Mouse (Mus musculus): ENCODE results near the gene Dnajc10.

Dnajc10 gene

DNA sequence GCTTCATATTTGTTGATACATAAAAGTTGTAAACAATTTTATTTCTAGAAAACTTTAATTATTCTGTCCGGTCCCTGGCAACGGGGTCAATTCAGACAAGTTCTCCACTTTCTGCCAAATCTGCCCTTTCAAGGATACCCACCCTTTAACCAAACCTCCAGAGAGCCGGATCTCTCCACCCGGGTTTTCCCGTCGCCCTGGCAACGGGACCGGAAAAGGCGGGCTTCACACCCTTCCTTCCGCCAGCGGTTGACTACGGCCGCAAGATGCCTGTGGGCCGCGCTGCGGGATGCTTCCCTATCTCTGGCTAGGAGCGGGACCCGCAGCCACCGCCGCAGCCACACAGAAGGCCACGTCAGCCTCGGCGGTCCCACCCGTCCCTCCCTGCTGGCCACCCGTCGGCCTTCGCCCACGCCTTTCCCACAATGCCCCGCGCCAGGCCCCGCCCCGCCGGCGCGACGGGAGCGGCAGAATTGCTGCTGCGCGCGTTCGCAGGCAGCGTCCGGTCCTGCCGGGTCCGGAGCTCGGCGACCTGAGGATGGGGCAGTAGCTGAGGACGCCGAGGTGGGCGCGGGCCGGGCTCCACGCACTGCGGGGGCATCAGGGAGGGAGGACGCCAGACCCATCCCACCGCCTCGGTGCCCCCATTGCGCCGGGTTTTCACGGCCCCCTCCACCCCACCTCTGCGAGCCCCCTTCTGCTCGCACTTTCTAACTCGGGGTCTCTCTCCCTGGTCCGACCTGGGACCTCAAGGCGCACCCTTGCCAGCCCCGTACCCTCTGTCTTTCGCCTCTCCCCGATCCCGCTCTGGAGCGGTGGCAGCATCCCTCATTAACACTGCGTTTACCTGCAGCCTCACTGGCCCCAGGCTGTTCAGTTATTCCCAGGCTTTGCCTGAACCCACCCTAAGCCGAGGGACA lies at the start of gene Dnajc10:
Gene Dnajc10, plus strand, starts transcription at position 225 of the 920 bp plus-strand sequence.
- peak; percentile 92 to 94 for DNase-seq

DNA sequence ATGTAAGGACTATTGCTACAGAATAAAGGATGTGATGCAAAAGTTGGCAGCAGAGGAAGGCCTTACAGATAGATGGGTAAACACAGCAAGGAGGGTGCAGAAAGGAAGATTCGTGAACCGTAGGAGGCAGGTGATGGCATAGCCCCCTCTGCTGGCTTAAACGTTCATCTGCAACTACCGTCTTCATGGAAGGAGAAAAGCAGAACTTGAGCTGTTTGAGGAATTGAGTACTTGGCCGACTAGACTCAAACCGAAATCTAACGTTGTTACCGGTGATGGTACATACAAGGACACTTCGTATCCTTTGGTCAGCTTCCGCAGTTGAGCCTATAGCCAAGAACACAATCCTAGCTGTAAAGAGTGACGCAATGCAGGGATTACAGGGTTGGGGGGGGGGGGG lies 48.4 kb upstream of the Dnajc10 start:
- DNase-seq = peak; percentile 25 to 35

- no peak for DNase-seq
These were observed 47.2 kb upstream of the Dnajc10 start for GRCm38 (mm10) chr2:80268053-80268452.

- DNase-seq = no peak
These were observed 43.8 kb upstream of the Dnajc10 start for GRCm38 (mm10) chr2:80271431-80271830.

DNA sequence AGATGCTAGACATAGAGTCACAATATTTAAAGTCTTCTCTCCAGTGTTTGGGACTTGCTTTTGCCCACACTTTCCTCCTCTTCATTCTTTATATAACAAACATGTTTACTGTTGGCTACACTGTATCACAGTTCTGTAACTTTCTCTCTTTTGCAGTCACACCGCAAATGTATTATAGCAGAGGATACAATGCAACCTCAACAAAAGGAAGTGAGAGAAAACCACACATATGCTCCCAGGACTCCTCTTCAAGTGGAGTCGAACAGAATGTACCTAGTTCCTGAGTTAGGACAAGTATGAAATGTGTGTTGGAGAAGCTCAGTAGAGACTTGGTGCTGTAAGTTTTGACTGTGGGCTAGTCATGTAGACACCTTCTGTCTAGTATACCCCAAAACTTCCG lies 42.2 kb upstream of the Dnajc10 start:
- no peak for DNase-seq

DNA sequence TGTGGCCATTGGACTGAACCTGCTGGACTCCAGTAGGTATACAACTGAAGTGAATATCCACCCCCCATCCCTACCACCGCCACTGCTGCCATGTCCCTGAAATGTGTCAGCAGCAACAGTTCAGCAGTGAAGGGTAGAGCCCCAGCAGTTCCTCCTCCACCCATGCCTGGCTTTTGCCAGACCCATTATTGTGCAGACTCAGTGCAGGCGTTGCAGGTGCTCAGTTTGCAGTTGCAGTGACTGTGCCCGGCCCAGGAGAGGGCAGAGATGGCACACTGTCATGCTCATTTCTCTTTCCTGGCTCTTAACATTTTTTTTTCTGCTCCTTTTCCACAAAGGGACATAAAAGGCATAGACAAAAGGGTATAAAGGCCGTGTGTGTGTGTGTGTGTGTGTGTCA lies 41.5 kb upstream of the Dnajc10 start:
- no peak for DNase-seq

DNA sequence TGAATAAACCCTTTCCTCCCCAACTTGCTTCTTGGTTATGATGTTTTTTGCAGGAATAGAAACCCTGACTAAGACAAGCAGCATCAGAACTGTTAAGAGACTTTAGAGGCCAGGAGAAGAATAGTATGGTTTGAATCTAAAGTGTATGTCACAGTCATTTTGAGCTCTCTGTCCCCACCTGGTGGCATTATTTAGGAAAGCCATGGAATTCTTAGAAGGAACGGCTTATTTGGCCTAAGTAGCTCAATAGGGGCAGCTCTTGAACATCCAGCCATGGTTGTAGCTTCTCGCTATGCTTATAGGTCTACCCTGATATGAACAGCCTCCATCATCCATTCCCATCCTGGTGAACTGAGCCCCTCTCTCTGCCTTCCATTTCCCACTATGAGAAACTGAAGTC lies 40.1 kb upstream of the Dnajc10 start:
- peak; percentile 8 to 27 for DNase-seq

GRCm38 (mm10) chr2:80282214-80282613 lies 33.1 kb upstream of the Dnajc10 start:
- DNase-seq = no peak

GRCm38 (mm10) chr2:80286397-80286796 lies 28.9 kb upstream of the Dnajc10 start:
- no peak for DNase-seq

DNA sequence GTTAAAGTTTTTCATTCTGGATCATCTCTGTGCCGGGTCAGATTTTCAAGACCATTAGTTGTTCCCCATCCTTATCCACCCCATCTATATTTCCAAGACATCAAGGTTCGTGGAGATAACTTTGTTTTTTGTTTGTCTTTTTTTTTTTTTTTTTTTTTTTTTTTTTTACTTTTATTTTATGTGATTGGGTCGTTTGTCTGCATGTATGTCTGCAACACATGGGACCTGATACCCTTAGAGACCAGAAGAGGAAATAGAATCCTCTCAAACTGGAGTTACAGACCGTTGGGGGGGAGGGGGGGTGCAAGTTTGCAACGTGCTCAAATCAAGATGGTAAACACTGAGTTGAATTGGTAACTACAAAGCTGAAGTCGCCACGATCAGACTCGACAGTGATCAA lies 23.1 kb upstream of the Dnajc10 start, which contains the start of gene Prdx6b:
Gene Prdx6b, plus strand, starts transcription at position 301 of the 400 bp plus-strand sequence.
- DNase-seq = no peak

GRCm38 (mm10) chr2:80298334-80298733 lies 16.9 kb upstream of the Dnajc10 start:
- DNase-seq = no peak

DNA sequence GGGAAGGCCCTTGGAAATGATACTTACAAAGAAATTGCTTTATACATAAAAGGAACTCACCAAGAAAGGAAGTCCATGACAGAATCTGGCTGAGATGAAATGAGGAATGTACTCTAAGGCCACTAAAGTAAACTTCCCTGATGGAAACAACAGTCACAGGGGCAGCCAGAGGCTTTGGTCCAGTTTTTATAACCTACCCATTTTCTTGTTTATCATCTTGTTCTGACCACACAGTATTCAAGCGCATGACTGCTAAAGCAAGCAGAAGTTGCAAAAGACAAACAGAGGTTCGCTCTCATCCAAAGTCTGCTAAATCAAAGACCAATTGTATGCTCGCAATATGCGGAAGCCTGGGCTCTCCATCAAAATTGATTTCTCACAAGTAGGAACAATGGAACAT lies 14.5 kb upstream of the Dnajc10 start:
- DNase-seq = no peak

- no peak for DNase-seq
These were observed 11.3 kb upstream of the Dnajc10 start for GRCm38 (mm10) chr2:80303957-80304356.

DNA sequence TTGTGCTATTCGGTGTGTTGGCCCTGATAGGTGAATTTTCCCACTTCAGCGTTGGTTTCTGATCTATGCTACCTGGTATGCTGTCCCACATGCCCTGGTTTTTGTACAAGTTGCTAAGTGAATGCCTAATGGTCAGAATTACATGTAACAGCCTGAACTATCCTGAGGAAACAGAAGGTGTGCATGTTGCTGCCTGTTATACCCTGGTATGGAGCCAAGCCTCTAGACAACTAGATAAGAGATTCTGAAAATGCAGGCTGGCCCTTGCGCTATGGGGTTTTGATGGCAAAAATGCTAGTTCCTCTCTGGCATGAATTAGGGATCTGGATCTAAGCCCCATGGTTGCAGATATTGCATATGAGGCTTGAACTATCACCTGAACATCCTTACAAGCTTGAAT lies 7.6 kb upstream of the Dnajc10 start:
- no peak for DNase-seq

DNA sequence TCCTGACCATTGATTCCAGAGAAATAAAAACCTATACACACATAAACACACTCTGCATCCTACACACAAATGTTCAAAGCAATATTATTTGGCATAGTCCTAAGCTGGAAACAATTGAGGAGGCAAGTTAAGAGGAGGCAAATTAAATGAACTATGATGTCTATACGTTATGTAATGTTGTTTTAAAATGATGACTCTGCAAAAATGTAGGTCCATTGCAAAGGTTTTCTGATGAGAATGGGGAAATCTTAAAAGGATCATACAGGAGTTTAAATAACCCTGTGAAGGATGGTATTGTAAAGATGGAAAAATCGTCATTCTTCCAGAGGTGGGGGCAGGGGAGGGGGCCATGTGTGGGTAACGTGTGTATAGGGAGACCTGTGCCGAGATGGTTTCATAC lies 5.5 kb upstream of the Dnajc10 start:
- DNase-seq = no peak

- no peak for DNase-seq
These were observed 4.5 kb upstream of the Dnajc10 start for GRCm38 (mm10) chr2:80310772-80311171.

DNA sequence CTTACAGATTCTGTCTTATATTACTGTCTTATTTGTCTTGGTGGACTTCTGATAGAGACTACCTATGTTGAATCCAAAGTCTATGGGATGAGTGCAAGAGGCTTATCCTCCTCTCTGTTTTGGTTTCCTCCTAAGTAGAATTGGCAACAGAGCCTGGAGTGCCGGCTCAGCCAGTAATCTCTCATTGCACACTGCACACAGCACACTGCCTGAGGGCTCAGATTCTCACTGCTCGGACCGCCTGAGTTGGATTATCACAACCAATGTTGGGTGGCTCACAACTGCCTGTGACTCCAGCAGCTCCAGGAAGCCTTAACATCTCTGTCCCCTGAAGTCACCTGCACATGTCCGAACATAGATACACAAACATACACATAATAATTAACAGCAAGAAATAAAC lies 3.9 kb upstream of the Dnajc10 start:
- no peak for DNase-seq

DNA sequence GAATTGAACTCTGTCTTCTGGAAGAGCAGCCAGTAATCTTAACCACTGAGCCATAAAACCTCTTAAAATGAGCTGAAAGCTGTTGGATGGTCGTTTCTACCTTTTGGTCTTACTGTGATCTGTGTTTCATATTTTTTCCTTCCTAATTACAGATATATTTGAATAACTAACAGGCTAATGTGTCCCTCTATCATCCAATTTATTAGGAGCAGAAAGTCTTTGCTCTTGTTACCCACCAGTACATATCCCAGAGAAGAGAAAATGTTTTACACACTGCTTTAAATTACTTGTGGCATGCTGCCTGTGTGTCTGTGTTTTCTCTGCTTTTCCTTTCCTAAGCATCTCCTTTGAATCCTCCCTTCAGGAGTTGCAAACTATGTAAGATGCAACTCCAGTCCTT lies 1.1 kb upstream of the Dnajc10 start:
- no peak for DNase-seq

GRCm38 (mm10) chr2:80314854-80315241 lies 418 bp upstream of the Dnajc10 start:
- DNase-seq = no peak

GRCm38 (mm10) chr2:80322878-80323277 lies 7.6 kb downstream of the Dnajc10 start:
- DNase-seq = no peak

DNA sequence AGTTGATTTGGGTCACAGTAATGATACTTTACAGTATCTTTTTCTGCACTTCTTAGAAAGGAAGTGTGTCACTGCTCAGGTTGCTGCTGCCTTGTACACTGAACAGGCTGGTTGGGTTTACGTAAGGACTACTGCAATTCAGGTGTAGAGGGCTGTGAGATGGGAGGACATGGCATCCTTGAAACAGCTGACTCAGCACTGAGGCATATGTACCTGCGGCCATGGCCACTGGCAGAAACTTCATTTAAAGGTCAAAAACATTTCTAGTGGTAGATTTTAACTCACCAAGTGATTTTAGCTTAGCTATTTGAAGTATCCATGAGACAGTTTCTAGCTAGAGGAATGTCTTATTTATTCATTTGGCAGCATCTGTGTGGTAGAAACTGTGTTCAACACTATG lies 10.5 kb downstream of the Dnajc10 start:
- DNase-seq = no peak

DNA sequence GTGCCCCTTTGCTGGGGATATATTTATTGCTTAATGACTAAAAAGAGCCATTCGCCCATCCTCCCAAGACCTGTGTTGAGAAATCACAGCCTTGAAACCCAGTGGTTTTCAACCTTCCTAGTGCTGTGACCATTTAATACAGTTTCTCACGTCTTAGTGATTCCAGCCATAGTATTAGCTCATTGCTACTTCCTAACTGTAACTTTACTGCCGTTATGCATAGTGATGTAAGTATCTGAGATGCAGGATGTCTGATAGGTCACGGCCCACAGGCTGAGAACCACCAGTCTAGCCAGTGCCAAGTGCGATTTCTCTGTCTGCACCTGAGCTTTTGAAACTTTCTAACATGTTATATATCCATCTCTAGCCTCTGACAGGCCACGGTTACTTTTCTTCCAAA lies 12.0 kb downstream of the Dnajc10 start:
- no peak for DNase-seq

DNA sequence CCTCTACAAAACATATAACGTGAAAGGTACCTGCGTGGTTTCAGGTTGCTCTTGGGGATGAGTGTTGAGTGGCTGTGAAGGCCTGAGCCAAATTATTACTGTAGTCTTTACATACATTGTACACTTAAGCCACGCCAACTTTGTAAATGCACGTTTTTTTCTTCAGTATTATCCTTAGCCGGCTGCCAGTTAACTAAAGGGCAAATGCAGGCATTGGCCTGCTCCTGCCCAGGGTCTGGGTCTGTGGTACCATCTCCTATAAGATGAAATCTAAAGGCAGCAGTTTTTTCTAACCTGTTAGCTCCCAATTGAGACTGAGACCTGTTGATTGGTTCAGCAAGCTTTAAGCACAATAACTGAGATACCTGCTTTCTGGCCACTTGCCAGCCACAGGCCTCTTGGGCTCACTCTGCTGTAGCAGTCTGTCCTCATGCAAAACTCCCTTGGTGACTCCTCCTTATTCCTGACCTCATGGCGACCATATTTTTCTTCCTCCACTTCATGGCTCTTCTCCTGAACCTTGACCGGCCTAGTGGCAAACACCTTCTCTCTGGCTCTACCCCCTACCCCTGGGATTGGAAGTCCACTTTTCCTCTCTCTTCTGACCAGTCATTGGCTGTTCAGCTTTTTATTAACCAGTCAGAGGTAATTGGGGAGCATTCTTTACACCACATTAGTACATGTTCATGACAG lies 13.8 kb downstream of the Dnajc10 start:
- DNase-seq = no peak

DNA sequence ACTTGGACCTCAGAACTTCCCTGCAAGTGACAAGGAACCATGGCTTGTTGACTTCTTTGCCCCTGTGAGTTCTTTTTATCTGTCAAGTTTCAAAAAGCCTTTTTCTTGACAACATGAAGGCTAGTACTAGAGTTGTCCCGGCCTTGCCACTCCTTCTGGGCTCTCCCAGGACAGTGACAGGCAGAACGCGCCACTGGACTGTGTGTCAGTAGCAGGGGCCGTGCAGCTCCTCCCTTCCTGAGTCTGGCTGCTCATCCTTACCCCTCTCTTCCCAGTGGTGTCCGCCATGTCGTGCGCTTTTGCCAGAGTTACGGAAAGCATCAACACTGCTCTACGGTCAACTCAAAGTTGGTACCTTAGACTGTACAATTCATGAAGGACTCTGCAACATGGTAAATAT lies 25.3 kb downstream of the Dnajc10 start:
- no peak for DNase-seq
